Mouse (Mus musculus) brain, adult 2 months (tissue): ENCODE results near the gene Rnf215.
"Not testable (repeated sequence)": the region's sequence is repeated elsewhere in the genome, so short reads cannot be mapped to it uniquely, and the experiment has no call there.

Source experiments
- DNase-seq: peaks from one replicate; pipeline ENCODE4 v3.0.0; 2011; ENCODE audit warnings: low read depth, low spot score

The Rnf215 gene

GRCm38 (mm10) chr11:4147098-4147497 lies 12.1 kb downstream of the Rnf215 start:
- no peak for DNase-seq

DNA sequence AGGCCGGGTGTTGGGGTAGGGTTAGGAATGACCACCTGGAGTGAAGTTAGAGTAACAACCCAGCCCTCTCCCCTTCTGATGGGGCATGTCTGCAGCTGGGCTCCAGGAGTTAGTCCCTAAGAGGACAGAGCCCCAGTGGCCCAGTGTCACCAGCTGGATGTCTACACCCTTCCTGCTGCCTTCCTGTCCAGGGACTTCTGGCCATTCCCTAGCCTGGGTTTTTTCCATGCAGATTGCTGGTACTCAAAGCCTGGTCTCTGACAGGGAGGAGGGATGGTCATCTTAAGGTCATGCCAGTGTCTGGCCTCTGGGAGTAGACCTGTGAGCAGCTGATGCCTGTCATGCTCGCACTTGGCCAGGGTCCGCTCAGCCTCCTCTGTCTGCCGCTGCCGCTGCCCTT lies 13.1 kb downstream of the Rnf215 start:
- DNase-seq = no peak

GRCm38 (mm10) chr11:4148536-4149156 lies 13.6 kb downstream of the Rnf215 start:
- DNase-seq = no peak

DNA sequence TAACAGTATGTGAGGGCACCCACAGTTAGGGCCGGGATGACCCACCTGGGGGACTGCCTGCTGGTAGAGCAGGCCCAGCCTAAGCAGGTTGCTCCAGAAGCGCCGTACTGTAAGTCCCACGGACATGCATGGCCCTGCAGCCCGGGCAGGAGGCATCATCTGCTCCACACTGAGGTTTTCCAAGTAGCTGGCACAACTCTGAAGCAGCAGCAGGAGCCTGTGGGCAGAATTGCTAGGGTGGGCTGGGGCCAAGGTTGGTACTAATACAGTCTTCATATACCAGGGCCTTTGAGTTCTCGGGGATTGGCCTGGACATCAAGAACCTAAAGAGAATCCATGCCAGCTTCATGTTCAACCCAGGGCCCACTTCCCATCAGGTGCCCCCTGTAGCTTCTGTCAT lies 14.9 kb downstream of the Rnf215 start:
- DNase-seq = no peak

DNA sequence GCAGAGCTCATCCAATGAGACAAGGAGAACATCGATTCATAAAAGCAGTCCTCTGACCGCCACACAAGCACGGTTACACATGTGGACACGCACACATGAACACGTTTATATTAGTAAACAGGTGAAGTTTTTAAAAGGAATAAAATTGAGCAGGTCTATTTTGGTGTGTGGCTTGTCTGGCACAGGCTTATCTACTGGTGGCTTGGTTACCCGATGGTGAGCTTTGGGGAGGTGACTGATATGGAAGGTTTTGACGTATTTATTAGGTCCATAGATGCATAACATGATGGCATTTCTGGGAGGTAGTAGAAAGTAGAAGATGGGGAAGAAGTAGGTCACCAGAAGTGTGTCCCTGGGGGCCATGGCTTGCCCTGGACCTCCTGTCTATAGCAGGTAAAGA lies 18.7 kb downstream of the Rnf215 start:
- no peak for DNase-seq

DNA sequence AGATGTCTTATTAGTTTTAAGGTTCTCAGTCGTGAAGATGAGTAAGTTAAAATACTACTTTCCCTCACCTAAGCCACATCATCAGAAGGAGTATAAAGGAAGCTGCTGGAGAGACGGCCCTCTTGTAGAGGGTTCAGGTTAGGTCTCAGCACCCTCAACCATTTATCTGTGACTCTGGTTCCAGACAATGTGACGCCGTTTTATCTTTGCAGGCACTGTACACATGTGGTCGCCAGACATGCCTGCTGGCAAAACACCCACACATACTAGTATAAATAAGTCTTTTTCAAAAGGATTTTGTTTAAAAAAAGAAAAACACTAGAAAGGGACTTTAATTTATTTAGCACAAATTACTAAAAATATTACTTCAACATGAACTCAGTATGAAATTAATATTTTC lies 20.6 kb downstream of the Rnf215 start:
- peak; percentile 51 for DNase-seq

GRCm38 (mm10) chr11:4158676-4159075 lies 23.7 kb downstream of the Rnf215 start:
- no peak for DNase-seq

DNA sequence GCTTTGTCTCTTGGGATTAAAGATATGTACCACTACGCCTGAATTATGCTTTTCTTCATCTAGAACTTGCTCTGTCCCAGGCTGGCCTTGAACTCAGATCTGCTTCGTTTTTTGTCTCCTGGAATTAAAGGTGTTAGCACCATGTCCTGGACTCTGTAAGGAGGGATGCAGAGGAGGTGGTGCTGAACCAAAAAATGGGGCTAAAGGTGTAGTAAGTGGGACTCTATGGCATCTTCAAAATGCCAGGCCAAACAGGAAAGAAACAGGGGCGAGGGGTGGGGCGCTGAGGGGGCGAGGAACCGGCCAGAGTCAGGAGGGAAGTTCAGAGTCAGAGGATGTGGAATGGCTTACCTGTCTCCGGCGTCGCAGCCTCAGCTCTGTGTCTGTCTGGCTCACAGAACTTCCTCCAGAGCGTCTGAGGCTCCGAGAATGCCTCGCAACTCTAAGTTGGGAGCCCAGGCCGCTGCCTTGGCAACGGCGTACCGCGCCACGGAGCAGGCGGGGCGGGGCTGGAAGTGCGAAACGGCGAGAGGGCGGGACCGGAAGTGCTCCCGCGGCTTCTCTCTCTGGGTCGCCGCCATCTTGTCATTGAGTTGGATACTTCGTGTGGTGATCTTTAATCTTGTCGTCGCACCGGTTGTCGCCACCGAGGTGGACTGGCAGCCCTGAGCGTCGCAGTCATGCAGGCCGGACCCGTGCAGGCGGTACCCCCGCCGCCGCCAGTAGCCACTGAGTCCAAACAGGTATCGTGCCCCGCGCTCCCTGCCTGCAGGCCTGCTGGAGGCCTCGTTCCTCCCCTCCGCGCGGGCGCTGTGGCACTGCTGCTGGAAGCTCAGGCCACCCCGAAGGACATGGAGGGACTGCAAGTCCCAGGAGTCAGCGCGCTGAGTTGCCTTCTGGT lies 25.1 kb downstream of the Rnf215 start, which contains the start of the genes Ccdc157 and Sf3a1:
Gene Ccdc157, minus strand, starts transcription at position 486 of the 901 bp plus-strand sequence.
Gene Sf3a1, plus strand, starts transcription at position 543 of the 901 bp plus-strand sequence.
- peak; percentile 97 for DNase-seq

- DNase-seq = no peak
Observed at GRCm38 (mm10) chr11:4160758-4161480, 25.9 kb downstream of the Rnf215 start.

- DNase-seq = no peak
Observed at GRCm38 (mm10) chr11:4164701-4165100, 29.7 kb downstream of the Rnf215 start.

DNA sequence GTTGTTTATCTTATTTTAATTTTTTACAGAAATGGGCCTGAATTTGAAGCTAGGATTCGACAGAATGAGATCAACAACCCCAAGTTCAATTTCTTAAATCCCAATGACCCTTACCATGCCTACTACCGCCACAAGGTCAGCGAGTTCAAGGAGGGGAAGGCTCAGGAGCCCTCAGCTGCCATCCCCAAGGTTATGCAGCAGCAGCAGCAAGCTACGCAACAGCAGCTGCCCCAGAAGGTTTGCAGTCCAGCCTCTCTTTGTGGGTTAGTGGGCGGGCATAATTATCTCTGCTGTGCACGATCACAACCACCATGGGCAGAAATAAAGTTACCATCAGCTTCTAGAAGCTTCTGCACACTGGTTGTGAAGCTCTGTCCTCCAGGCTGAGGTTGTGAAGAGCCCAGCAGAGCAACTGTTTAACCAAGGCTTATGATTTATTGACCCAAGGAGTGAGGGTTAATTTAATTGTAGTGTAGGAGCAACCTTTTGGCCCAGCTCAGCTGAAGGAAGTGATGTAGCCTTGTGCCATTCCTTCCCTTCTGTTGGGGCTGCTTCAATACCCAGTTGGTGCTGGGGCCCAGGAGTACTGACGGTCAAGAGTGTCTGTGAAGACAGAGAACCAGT lies 31.6 kb downstream of the Rnf215 start:
- DNase-seq = no peak

DNA sequence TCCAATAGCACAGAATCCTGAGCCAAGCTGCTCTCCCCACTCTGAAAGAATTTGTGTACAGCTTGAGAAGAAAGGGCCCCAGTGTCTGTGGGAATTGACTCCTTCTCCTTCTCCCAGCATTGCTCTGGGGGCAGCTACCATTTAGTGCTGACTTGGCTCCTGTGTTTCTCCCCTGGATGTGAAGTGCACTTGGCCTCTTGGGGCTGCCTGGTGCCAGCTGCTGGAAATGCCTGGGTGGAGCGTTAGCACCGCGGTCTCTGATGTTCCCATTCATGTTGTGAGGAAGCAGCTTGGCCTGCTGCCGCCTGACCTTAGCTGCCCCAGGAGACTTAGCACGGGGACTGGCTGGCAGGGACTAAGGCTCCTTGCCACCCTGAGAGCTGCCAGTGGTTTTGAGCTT lies 39.6 kb downstream of the Rnf215 start:
- peak; percentile 69 for DNase-seq

DNA sequence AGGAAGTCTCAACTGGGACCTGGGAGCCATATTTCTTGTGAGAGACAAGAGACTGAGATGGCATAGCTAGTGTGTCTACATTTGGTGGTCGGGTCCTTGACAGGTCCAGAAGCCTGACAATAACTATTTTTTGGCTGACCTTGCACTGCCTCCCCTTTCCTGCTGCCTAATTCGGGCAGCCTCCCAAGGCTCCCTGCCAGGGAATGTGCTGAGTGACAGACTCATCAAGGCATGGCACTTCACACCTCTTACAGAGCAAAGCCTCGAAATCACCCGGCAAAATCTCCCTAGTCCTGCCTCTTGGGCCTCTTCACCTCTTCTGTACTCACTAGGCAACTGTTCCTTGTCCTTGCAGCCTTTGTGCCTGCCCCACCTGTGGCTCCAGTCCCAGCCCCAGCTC lies 42.7 kb downstream of the Rnf215 start:
- DNase-seq = no peak

- DNase-seq = peak; percentile 57
Observed at GRCm38 (mm10) chr11:4182061-4182460, 47.1 kb downstream of the Rnf215 start.

GRCm38 (mm10) chr11:4183511-4183910 lies 48.5 kb downstream of the Rnf215 start:
- DNase-seq = peak; percentile 45

- DNase-seq = peak; percentile 50
Observed at GRCm38 (mm10) chr11:4184251-4184952, 49.4 kb downstream of the Rnf215 start.

- DNase-seq = not testable (repeated sequence)
Observed at GRCm38 (mm10) chr11:4185480-4185879, 50.5 kb downstream of the Rnf215 start.

- DNase-seq = peak; percentile 99
Observed at GRCm38 (mm10) chr11:4186486-4187317, 51.7 kb downstream of the Rnf215 start, which contains the start of gene Tbc1d10a. Tbc1d10a (plus strand) TSS chr11:4186789.

DNA sequence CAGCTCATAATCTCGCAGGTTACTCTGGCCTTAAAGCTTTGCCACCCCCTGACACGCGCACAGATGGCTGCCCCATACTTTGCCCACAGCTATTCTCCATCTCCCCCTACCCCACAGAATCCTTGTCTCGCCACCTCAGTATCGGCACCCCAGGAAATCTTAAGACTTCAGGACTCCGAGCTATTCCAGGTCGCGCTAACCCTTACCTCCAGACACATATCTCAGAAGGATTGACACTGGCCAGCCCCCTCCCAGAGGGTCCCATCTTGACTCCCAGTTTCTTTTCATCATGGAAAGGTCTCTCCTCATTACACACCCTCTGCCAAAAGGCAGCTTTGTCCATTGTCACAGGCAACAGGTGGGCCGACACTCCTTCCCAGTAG lies 52.3 kb downstream of the Rnf215 start:
- no peak for DNase-seq

DNA sequence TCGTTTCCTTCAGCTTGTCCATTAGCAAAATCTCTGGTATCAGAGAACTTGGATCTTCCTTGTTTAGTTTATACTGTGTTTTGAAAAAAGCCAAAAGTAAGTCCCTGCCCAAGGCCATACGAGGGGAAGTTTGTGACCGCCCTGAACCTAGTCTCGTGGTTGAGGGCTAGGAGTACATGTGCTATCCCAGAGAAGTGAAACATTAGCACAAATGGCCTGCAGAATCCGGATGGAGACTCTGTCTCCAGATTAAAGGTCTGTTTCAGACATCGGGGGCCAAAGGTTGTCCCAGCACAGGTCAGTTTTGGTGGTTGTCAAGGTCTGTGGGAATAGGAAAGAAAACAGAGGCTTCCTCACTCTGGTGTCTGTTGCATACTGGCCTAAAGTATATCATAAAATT lies 54.2 kb downstream of the Rnf215 start:
- DNase-seq = no peak
